Mouse (Mus musculus) liver, embryonic 14.5 days (tissue): ENCODE data around the gene Lmo1.

Experiments used
- CTCF ChIP-seq: IDR thresholded peaks from 2 replicates; pipeline ENCODE4 v1.5.1; 2016; ENCODE audit warnings: antibody characterized with exemption, low read depth, control low read depth
- EP300 ChIP-seq: IDR thresholded peaks from 2 replicates; pipeline ENCODE4 v1.6.1; 2016; ENCODE audit warnings: antibody characterized with exemption, low read depth

DNA sequence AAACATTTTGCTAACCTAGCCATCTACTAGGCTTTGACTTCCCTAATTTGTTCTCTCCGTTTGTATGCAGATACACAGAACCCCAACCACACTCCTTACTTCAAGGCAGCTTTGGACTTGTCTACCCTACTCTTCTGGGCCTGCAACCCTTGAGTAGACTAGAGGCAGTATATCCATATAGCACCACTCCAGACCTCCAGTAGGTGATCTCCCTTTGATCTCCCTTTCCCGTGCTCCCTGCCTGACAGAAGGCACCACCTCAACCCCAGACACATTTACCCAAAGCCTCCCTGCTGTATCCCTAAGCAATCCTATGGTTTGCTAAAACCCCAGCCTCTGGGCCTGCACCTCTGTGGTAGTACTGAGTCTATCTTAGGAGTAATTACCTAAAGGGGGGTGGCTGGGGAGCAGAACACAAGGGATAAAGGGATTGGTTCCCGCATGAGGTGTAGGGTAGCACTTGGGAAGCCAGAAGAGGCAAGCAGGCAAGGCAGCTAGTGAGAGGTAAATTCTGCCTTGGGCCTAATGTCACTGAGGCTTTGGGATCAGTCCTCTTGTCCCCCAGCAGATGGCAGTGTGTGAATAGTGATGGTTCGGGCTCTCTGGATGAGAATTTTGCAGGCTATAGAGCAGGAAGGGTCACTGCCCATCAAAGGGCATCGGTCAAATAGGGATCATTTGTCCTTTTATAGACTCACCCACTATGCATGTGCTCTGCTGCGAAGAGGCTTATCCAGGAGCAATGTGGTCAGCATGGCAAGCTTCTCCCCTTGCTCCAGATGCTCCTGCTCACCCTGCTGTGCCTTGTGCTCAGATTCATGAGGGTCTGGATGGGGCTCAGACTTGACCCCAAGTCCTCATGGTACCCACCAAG is 76.6 kb downstream of the Lmo1 start:
- TF ChIP-seq EP300, result no peak
- TF ChIP-seq CTCF, result peak; percentile 84
